Mouse (Mus musculus) ES-Bruce4 (cell line): ENCODE data around the gene Hist1h4k.

Experiments used
- CTCF ChIP-seq: IDR thresholded peaks from one replicate; pipeline ENCODE4 v1.8.1; 2011; ENCODE audit warnings: low read depth, low read length
- EP300 ChIP-seq: IDR thresholded peaks from 2 replicates; pipeline ENCODE4 v1.6.1; 2011; ENCODE audit warnings: low read depth, low read length; ENCODE audit not compliant: insufficient read depth

- TF ChIP-seq CTCF (peak; percentile 11), EP300 (no peak)
Measured at GRCm38 (mm10) chr13:21722993-21723836, 27.1 kb downstream of the Hist1h4k start.
